Mouse (Mus musculus) brain, embryonic 14.5 days (tissue): ENCODE results near the gene Nab2.

Source experiments
- CTCF ChIP-seq: fragments of 200-500 bp; IDR thresholded peaks from 2 replicates; pipeline ENCODE4 v1.5.1; 2012; ENCODE audit warnings: inconsistent platforms, mild to moderate bottlenecking, moderate library complexity, borderline replicate concordance; ENCODE audit not compliant: insufficient read depth, insufficient read length; ENCODE audit errors: extremely low read depth
- POLR2A ChIP-seq: fragments of 200-500 bp; IDR thresholded peaks from 2 replicates; pipeline ENCODE4 v1.6.1; 2012; ENCODE audit warnings: mild to moderate bottlenecking, inconsistent platforms, borderline replicate concordance; ENCODE audit not compliant: poor library complexity, insufficient read depth, insufficient read length, severe bottlenecking; ENCODE audit errors: extremely low read depth

DNA sequence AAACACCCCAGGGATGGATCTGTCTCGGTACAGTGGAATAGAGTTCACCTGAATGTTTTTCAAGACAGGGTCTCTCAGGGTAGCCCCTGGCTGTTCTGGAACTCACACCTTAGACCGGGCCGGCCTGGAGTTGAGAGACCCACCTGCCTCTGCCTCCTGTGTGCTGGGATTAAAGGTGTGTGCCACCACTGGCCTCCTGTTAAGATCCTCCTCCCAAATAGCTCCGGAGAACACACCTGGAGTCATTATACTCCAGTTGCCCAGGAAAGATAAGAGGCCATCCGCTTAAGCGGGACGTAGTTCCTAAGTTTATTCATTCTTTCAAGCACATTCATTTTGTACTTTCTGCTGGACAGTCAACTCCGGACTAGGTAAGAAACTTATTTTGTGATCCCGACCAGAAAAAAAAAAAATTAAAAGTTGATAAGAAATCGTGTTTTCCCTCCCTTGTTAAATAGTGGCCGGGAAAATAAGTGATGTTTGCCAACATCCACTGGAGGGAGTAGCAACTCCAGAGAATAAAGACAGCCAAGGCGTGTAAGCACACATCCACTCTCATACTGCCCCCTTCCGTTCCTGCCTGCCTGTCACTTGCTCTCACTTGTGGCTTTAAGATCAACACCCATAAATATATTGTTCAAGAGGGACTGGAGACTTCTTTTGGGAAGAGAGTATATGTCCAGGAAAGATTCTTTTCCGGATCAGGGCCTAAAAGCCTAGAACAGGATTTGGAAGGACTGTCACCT lies 9.4 kb upstream of the Nab2 start:
- TF ChIP-seq POLR2A: no peak
- peak; percentile 81 for TF ChIP-seq CTCF
